Mouse (Mus musculus) lung, postnatal 14 days (tissue): Measurements from ENCODE around the gene Klkb1.

Source experiments
- DNase-seq: peaks from one replicate; pipeline ENCODE4 v3.0.0; 2021

Klkb1 gene

DNA sequence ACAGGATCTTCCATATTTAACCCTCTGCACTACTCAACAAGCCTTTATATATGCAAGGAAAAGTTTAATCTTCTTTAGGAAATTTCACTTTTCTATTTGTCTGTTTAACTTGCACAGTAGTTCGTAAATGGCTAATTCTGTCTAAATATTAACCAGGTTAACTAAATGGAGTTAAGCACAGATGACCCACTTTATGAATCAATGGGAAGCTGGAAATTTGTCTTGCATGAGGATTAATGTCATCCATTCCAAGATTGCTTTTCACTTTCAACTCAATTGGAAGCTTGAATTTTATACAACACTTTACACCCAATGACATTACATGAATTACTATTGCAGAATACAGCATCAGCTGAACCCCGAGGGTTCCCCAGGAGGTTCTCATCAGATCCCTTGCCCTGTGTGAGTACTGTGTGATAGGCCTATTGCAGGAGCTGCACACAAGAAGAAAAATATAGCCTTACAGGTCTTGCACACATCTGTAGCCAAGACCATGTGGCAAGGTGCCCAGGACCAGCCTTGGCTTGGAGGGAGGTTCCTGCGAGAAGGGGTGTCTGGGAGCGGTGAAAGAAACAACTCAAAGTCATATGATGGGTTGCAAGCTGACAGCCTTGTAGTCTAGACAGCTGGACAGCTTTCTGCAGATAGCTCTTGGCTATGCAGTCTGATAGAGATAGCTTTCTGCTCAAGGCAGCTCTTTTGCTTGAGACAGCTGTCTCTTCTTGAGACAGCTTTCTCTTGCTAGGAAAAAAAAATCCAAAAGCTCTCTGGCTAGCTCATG, 26.9 kb downstream of the Klkb1 start:
- DNase-seq = peak; percentile 17

DNA sequence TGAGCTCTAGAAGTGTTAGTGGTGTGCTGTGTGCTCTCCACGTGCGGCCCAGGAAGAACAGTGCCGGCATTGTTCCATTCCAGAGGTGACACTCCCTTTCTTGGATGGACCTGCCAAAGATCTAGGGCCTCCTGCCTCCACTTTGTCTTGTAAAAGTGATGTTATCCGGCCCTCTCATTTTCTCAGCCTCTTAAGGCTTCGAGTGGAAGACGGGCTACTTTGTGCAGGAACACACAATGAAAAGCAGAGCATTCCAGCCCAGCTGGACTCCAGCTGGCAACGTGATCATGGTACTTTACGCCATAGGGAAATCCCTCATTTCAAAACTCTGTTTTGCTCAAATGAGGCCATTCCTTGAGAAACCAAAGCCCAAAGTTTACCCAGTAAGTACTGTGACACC, 27.7 kb downstream of the Klkb1 start:
- peak; percentile 13 for DNase-seq

DNA sequence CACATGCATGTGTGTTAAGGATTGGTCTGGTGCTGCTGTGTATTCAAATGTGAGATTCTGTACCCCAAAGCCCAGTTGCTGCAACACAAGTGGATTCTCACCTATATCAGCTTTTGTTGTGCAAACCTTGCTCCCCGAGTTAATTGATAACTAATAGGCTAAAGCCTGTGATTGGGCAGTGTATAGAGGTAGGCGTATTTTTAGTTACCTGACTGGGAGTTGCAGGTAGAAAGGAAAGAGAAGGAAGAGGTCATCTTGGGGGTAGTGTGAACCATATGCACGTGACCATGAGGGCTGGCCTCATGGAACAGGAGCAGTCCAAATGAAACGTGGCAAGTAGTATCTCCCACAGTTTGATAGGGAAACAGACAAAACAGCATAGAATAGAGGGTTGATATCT, 29.7 kb downstream of the Klkb1 start:
- DNase-seq = no peak

DNA sequence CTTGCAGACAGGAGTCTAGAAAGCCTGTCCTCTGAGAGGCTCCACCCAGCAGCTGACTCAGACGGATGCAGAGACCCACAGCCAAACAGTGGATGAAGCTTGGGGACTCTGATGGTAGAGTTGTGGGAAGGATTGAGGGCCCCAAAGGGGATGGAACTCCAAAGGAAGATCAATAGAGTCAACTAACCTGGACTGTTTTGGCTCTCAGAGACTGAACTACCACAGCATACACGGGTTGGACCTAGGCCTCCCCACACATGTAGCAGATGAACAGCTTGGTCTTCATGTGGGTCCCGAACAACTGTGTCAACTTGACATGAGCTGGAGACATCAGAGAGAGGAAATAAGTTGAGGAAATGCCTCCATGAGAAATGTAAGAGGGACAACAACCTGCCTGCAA, 31.8 kb downstream of the Klkb1 start:
- DNase-seq = no peak

DNA sequence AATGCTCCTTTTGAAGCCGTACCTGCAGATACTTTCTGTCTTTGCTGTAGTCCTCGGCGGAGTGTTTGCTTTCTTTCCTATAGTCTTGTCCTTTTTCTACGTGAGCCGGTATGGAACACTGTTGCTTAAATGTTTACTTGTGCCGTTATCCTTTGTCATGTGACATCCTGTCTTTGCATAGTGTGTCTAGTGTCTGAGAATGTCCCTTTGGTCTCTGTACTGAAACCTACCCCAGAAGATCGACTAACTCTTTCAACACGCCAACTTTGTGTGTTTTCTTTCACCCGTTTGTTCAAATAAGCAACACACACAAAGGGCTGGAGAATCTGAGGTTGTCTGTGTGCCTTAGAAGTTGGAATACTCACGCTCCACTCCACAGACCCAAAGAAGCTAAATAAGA, 32.7 kb downstream of the Klkb1 start, which contains the start of gene F11:
TSS of gene F11 (minus strand) at position 112 of the 400 bp plus-strand sequence.
- no peak for DNase-seq

DNA sequence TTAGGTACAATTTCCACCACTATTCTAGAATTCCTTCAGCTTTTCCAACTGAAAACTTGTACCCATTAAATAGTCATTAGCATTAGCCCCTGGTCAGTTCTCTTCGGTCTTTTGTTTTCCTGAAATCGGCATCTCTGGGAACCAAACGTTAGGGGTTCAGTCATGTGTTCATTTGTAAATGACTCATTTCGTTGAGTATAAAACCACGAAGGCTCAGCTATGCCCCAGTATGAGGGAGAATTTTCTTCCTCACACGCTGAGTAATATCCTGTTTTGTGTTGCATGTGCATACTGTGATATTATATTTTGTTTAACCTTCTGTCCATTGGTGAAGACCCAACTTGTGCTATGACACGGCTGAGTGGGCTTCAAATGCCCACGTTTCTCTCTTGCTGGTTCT, 36.2 kb downstream of the Klkb1 start:
- DNase-seq = no peak

DNA sequence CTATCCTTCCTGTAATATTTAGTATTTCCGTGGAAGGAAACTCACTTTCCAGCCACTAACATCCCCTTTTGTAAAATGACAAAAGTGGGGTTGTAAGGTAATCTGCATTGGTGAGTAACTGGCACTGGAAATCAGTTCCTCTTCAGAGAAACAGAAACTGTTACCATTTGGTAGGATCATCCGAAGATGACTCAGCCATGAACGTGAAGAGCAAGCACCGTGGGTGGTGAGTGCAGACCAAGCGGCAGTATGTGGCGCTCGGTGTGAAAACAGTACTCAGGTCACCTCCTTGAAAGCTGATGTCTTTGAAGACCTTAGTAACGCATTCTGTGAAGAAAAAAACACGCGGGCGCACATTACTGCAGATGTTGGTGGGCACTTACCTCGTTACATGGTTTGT, 39.6 kb downstream of the Klkb1 start:
- DNase-seq = no peak

DNA sequence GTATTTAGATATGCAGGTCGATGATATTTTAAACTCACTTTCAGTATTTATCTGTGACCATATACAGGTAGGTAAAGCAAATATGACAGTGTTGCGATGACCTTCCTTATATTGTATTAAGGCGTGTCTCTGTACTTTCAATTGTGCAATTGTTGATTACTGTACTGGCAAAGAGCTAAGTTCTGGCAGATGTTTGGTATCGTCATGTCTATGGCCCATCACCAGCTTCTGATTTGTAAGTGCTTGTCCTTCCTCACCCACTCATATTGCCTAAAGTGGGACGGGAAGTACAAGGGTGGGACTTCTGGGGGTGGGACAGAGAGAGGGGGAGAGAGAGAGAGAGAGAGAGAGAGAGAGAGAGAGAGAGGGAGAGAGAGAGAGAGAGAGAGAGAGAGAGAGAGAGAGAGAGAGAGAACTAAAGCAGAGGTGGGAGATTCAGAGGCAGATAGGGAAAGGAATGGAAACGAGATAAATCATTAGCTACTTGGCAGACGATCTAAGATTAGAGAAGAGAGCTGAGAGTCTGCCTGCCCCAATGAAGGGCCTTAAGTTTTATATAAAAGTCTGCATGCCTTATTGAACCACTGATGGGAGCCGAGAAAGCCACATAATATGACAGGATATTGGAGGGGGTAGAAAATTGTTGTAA, 40.3 kb downstream of the Klkb1 start:
- no peak for DNase-seq

DNA sequence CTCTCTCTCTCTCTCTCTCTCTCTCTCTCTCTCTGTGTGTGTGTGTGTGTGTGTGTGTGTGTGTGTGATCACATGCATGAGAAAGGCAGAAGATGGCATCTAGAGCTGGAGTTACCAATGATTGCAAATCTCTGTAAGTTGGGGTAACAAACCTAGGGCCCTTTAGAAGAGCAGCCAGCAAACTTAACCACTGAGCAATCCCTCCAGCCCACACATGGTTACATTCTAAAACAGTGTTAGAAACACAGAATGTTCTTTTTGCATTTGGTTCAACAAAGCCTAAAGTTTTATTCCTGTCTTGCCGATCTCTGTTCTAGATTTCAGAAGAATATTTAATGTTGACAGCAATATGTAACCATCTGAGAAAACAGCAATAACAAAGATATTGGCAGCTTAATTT, 41.1 kb downstream of the Klkb1 start:
- no peak for DNase-seq

DNA sequence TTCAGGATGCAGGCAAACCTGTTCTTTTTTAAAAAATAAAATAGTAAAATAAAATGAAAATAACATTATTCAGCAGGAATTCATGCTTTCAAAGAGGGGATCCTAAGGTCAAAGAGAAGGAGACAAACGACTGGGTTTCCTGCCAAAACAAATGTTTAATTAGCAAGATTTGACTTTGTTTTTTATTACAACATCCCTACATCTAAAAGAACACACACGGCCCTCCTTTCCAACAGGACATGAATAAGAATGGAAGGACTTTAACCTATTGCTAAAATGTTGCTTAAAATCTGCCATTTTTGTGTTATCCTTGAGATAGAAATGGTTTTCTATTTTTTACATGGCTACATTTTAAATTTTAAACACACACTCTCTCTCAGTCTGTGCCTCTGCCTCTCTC, 41.5 kb downstream of the Klkb1 start:
- no peak for DNase-seq

DNA sequence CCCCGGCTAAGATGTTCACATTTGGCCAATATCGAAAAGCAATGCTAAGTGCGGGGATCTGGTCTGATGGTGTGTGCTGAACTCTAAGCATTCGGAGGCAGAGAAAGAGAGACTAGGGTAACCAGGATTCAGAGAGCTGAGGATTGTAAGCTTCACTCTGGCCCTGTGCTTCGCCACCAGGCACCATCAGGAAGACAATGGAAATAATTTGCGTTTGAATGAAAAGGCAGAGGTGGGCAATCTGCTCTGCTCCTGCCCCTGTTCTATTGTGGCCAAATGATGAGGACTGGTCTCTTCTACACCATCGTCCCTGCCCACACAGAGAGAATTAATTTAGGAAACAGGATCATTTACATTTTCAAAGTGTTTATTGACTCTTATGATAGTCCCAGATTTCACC, 48.4 kb downstream of the Klkb1 start:
- no peak for DNase-seq

DNA sequence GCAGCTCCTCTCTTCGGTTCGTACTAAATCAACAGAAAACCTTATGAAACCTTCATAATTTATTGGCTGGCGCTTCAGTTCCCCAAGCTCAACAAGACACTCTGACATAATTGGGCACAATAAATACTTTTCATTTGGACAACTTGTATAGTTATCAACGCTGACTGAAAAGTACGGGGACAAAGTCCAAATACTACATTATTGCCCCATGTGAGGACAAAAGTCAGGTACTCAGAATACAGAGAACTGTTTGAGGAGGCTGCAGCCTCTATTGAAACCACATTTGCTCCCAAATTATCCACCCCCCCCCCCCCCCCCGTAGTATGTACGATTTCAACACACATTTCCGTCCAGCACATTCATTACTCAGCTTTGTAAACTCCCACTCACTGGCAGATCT, 55.3 kb downstream of the Klkb1 start:
- DNase-seq = no peak

DNA sequence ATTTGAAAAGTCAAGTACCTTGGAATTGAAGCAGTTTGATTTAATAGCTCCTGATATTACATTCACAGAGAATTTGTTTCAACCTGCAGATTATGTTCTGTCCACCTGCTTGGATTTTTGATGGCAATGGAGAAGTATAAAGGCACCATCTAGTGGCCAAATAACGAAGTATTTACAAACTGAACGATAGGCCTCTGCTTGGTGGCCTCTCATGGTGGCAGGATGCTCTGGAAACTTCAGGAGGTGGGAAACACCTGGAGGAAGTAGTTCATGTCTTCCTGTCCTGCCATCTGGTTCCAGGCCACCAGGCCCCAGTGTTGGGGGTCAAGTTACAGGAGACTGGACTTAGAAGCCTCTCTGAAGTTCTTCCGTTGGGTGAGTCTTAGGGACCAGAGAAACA, 56.4 kb downstream of the Klkb1 start:
- DNase-seq = peak; percentile 17

DNA sequence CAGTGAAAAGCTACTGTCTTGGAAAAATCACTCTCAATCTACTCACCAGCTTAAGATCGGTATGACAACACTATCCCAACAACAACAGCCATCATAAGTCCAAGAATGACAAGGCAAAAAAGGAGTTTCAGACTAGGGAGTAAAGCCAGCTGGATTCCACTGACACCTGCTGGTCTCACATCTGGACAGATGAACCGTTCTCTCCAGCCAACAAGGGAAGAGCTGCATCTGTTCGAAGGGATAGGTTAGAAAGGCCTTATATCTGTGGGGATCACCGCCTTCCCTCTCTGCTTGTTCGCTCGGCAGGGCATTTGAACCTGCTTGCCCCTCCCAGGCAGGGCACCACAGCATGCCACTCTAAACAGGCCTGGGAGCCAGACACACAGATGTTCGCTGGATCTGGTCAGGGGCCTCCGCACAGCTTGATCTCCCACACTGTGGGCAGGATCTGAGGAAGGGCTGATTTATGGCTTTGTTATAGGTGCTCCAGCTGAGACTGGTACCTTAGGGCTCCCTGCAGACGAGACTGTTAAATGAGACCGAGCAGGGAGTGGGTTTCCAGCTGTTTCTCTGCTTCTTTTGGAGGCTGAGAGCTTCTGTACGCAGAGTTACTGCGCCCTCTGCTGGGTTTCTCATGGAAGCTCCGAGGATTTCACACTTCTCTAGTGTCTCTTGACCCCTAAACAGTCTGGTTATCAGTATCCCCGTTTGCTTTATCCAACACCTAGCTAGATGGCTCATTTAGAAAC, 58.3 kb downstream of the Klkb1 start:
- peak; percentile 57 for DNase-seq

DNA sequence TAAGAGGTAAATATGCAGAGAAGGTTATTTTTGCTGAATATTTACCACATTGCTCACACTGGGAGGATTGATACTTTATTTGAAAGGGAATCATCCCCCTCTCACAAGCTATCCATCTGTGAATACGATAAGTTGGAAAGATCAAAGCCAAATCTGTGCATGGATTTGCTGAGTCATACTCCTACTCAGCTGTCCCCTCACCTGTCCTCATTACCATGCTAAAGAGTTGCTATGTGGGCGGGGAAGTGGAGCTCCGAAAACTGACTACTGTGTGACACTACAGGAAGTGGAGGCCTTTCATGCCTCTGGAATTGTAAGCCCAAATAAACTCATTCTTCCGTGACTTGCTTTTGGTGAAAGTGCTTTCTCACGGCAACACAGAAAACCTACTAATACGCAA, 59.4 kb downstream of the Klkb1 start:
- DNase-seq = no peak

DNA sequence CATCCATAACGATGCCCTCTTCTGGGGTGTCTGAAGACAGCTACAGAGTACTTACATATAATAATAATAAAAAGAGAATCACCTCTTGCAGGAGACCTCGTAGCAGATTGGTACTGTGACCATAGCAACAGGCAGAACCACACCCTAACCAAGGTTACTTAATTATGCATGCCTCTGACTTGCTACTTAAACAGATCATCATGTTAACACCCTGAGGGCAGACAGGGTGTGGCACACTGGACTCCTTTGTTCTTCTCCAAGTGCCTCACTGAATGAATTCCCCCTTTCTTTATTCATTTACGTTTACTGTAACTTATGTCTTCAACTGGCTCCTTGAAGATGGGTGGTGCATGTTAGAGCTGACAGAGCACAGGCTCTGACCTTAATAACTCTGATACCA, 61.4 kb downstream of the Klkb1 start:
- no peak for DNase-seq
